Mouse (Mus musculus) heart, adult 8-10 months (tissue): Measurements from ENCODE around the gene Rabep1. TPM values are rescaled to one million over a fixed set of nuclear protein-coding genes. Genes with fewer than 3 reads are reported as not detected.

ENCODE experiments used
- DNase-seq: peaks from one replicate; pipeline ENCODE4 v3.0.0; 2022; ENCODE audit warnings: low spot score
- total RNA-seq, 4 experiments: library from RNA; stranded (reverse); gene quantifications; 2 replicates each; pipeline ENCODE4 v1.2.4; 2022

Gene Rabep1
- total RNA-seq: 10 to 100 TPM; 35.9 to 40.8 (median 36.5) TPM

DNA sequence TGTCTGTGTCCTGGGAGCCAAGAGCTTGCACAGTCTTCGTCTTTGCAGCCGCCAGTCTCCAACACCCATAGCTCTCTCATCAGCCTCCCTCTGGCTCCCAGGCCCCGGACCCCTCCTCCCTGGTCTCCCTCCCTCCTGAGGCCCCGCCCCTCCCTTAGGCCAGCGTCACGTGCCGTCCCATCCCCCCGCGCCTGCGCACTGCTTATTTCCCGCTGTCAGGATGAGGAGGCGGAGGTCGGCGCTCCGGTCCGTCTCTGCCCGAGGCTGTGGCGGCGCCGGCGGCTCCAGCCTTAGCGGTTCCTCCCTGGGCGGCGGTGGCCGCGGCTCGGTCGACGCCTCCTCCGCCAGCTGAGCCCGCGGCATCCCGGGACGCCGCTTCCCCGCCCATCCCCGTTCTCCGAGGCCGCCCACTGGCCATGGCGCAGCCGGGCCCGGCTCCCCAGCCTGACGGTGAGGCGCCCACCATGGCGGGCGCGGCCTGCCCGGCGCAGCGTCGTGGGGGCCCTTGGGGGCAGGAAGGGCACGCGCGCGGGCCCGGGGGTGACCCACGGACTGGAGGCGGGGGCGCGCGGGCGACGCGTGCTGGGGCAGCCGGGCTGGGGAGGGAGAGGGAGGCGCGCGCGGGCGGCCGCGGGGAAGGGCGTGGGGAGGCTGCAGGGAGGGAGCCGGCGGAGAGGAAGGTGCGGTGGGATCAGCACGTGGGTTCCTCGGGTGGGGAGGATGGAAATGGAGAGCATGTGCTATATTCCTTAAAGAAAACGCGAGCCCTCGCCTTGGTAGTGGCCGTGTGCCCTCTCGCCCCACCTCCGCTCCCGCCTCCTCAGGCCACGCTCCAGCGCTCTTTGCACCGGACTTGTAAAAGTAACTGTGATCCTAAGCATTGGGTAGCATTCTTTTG is at the start of gene Rabep1:
Gene Rabep1, plus strand, starts transcription at position 220 of the 898 bp plus-strand sequence.
- DNase-seq: peak; percentile 92

DNA sequence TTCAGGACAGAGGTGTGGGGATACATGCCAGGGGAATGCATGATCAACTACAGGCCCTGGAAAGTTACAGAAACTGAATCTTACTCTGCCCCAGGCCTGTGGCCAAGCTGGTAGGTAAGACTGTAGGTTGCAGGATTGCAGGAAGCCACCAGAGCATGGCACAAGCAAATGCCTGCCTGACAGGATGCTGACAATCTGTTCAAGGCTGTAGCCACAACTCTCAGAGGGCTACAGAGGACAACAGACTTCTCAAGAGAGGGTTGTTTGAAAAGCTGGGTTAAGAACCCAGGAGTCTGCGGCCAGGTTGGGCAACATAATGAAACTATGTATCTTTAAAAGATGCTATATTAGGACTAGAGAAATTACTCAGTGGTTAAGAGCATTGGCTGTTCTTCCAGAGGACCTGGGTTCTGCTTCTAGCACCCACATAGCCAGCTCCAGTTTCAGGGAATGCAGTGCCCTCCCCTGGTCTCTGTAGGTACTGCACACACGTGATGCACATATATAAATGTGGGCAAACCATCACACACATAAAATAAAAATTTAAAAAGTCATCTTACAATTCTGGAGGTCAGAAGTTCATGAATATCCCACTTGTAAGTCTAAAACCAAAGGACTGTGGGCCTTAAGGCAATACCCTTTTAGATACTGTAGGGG is 42.2 kb upstream of the Rabep1 start:
- no peak for DNase-seq

- DNase-seq: no peak
Measured at GRCm38 (mm10) chr11:70802865-70803261, 41.7 kb upstream of the Rabep1 start.

DNA sequence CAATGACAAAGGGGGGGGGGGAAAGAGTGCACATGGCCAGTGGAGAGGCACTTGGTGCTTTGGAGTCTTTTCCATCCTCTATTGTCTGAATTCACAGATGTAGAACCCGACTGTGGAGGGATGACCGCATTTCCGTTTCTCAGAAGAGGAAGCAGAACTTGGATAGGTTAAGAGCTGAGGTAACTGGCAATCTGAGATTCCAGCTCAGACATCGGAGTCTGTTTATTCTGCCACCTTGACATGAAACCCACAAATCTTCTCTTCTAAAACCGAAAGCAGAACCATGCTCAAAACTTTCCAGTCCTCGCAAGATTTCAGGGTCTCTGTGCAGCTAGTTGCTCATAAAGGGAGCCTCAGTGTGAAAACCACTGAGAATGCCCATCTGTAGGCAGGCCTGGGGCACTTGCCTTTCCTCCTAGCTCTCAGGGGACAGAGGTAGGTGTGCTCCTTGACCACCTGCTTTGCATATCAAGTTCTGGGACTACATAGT is 40.8 kb upstream of the Rabep1 start:
- DNase-seq: no peak

- DNase-seq: no peak
Measured at GRCm38 (mm10) chr11:70804395-70804794, 40.2 kb upstream of the Rabep1 start.

DNA sequence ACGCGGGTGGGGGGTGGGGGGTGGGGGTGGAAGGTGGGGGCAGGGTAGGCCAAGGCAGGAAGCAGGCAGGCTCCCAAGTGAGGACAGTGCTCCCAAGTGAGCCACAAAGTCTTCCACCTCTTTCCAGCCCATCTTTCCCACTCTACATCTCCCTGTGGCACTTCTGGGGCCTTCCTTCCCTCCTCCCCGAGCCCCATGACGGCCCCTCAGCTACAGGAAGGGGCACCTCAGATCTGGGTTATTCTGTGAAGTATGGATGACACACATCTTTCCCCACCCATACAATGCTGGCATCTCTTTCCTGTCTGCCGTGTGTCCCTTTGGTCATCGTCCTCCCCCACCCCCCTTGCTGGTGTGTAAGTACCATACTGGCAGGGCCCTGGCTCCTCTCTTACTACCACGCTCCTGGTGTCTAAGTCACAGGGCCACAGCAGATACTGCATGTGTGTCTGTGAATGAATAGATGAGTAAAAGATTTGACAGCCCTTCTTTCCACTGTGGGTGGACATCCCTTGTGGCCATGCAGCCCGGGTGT is 38.9 kb upstream of the Rabep1 start:
- no peak for DNase-seq

GRCm38 (mm10) chr11:70806697-70807096 is 37.9 kb upstream of the Rabep1 start:
- DNase-seq: no peak

DNA sequence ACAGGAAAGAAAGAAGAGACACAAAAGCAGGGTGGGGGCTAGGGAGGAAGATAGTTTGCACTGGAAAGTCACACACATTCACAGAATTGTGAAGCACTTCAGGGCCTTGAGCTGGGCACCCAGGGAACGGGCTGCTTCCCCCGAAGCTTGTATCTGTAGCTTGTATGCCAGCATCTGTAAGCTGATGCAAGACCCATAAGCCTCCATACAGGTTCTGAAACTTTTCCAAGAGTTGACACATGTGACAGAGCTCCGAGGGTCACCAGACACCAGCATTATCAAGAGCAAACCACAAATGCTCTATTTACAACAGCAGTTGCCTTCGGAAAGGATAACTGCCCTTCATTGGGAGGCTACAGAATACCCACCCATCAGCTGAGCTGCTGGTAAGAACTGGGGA is 36.9 kb upstream of the Rabep1 start:
- DNase-seq: no peak

DNA sequence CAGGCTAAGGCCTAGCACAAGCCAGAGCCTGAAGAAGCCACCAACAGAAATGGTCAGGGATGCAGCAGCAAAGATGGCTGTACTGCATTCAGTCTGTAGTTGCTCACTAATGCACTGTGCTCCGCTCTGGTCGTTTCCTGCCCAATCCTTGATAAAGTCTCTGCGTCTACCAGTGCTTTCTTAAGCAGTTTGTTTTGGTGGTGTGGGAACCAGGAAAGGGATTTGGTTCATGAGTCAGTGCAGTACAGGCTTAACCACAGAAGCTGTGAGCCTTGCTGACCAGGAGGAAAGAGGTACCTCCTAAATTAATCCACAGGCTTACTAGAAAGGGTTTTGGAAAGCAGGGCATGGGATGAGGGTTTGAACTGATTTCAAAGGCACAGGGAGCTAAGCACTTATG is 36.5 kb upstream of the Rabep1 start:
- DNase-seq: no peak

DNA sequence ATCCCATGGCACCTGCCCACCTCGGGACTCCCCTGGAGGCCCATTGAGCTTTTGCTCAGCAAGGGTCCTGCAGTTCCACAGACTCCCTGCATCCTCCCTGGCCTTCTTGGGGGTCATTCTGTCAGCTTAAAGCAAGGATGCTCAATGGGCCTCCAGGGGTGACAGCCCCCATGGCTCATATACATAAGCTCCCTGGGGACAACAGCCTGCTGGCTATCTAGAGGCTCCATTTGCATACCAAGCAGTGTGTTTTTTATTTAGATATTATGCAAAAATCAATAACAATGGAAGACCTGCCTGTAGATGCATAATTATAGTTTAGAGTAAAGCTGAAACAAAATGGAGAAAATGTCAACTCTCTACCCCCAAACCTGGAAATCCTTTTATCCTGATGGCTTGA is 35.6 kb upstream of the Rabep1 start:
- no peak for DNase-seq

- no peak for DNase-seq
Measured at GRCm38 (mm10) chr11:70811041-70811440, 33.5 kb upstream of the Rabep1 start.

DNA sequence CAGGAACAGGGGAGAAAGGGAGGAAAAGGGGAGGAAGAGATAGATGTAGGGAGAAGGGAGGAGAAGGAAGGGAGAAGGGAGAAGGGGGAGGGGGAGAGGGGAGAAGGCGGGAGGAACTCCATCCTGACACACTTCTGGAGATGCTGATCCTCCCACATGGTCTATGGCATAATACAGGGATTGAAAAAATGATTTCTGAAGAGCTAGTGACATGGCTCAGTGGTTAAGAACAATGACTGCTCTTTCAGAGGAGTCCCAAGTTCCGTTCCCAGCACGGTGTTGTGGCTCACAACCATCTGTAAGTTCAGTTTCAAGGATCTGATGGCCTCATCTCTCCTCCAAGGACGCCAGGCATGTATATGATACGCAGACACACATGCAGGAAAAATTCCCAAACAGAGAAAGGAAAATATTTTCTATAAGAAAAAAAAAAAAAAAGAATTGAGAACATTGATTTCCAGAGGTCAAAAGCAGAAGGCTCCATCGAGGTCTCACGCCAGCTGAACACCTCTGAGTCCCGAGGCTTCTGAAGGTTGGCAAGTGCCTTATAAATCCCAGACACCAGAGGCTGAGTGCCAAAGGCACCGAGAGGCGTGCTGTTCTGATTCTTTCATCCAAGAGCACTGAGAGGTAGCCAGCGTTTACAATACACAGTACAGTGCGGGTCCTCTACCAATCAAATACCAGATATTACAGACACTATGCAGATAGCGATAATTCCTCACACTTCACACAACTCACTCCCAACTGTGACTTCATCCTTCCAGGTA is 32.9 kb upstream of the Rabep1 start:
- DNase-seq: no peak

DNA sequence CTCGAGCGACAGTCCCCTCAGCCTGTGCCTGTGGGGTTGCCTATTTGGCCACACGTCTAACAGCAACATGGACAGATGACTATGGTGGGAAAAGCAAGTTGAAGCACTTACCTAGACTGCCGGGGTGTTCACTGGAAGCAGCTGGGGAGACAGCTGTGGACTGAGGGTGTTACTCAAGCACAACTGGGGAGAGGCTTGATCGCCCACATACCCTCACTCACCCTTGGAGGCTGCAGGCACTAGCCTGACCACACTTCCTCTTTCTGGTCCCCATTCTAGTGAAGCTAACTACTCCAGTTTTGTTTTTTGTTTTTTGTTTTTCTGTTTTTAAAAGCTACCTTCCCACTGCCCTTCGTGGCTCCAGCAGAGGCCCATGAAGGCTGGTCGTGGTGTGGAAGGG is 32.2 kb upstream of the Rabep1 start, which contains the start of gene Scimp:
Gene Scimp, minus strand, starts transcription at position 222 of the 400 bp plus-strand sequence.
- DNase-seq: no peak

DNA sequence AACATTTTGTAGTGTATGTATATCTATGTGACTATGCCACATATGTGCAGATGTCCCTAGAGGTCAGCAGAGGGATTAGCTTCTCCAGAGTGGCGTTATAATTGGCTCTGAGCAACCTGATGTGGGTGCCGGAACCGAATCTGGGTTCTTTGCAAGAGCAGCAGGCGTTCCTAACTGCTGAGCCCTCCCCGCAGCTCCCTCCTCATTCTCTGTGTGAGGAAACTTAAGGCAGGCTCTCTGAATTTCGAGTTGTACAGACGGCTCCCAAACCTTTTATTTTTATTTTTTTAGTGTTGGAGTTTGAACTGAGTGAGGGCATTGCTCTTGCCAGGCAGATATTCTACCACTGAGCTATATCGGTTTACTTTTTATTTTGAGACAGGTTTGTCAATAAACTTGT is 29.5 kb upstream of the Rabep1 start:
- no peak for DNase-seq

- peak; percentile 70 for DNase-seq
Measured at GRCm38 (mm10) chr11:70815498-70816078, 29.0 kb upstream of the Rabep1 start.

DNA sequence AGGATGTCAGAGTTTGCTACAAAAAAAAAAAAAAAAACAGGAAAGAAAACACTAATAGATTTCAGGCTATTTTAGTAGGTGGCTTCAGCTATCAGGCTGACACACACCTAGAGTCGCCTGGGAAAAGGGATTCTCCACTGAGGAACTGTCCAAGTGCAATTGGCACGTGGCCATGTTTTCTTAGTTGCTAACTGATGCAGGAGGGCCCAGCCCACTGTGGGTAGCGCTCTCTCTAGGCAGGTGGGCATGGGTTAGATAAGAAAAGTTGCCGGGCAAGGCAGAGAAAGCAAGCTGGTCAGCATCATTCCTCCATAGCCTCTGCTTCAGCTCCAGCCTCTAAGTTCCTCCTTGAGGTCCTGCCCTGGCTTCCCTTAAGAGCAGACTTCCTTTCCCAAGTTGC is 27.8 kb upstream of the Rabep1 start:
- DNase-seq: no peak

- no peak for DNase-seq
Measured at GRCm38 (mm10) chr11:70820120-70820519, 24.5 kb upstream of the Rabep1 start.

DNA sequence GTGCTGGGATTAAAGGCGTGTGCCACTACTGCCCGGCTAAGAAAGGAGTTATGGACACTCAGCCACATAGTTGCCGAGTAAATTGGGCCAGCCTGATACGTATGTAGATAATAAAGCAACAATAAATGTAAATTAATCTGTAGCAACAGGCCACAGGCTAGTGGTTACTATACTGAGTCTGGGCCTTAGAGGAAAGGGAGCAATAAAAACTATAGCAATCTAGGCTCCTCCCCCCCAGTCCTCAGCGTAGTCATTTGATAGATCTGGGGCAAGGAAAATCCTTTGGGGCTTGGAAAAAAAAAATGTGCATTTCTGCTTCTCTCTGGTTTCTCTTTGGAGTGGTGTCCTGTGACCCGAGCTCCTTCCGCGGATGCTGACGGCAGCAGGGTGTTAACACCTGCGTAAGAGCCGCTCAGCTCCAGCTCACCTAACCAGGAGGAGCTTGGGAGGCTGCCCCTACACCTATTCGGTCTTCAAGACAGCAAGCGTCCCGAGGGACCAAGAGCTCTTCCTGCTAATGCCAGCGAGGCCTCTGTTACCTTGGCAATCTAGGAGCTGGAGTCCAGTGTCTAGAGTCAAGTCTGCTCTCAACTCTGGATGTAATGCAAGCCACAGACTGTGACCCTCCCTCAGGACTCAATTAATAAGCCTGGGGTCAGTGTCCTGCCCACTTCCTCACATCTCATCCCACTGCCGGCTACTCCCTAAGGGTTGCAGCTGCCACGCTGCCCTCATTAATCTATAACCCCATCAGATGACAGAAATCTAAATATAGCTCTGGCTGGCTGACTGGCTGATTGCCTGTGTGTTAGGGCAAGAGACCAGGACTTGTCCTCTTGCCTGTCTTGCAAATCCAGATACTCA is 22.6 kb upstream of the Rabep1 start:
- no peak for DNase-seq

GRCm38 (mm10) chr11:70826207-70826606 is 18.4 kb upstream of the Rabep1 start:
- no peak for DNase-seq

GRCm38 (mm10) chr11:70828975-70829615 is 15.5 kb upstream of the Rabep1 start:
- DNase-seq: no peak
